Mouse (Mus musculus) cortical plate, adult 2 months (tissue): ENCODE results near the gene Mbnl1.

Source experiments
- CTCF ChIP-seq: fragments of 200-500 bp; IDR thresholded peaks from 2 replicates; pipeline ENCODE4 v1.5.1; 2011; ENCODE audit warnings: mild to moderate bottlenecking, control low read depth, low read length; ENCODE audit not compliant: insufficient read depth; ENCODE audit errors: extremely low read depth
- POLR2A ChIP-seq: fragments of 200-500 bp; IDR thresholded peaks from 2 replicates; pipeline ENCODE4 v1.6.1; 2011; ENCODE audit warnings: mild to moderate bottlenecking, low read length, control low read depth; ENCODE audit not compliant: insufficient read depth; ENCODE audit errors: extremely low read depth

DNA sequence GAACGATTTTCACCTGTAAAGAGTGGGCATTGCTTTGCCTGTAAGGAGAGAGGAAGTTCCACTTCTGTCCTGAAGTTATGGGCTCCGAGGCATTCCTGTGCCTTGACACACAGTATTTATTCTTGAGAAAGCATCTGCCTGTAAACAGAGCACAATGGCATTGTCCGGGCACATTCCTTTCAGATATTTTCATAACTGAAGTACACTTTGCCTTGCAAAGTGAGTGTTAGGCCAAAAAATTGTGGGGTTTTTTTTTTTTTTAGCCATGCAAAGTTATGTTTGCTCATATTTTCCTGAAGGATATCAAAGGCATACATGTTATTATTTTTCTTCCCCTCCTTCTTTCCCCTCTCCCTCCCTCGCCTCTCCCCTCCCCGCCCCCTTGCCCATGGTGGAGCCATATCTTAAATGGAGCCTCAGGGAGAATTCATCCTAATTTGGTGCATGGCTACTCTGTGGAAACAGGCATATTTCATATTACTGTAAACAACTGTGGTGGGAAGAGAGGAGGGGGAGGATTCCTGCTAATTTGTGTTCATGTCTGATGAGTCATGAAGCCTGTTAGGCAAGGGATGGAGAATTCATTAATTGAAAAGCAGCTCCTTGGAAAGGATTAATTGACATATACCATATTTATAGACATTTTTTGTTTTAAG lies 32.3 kb downstream of the Mbnl1 start:
- no peak for TF ChIP-seq CTCF
- TF ChIP-seq POLR2A: no peak
